Mouse (Mus musculus) olfactory bulb, adult 2 months (tissue): ENCODE data around the gene Mus81. TPM values are rescaled to one million over a fixed set of nuclear protein-coding genes. Genes with fewer than 3 reads are reported as not detected.
"Not testable (repeated sequence)": the region's sequence is repeated elsewhere in the genome, so short reads cannot be mapped to it uniquely, and the experiment has no call there.

Experiments
- H3K27ac ChIP-seq: fragments of 200-500 bp; 2 replicates; pipeline ENCODE4 v1.5.1; 2012; ENCODE audit warnings: low read depth, low read length; ENCODE audit not compliant: insufficient read depth
- H3K4me1 ChIP-seq: fragments of 200-500 bp; 2 replicates; pipeline ENCODE4 v1.6.1; 2012; ENCODE audit warnings: low read length; ENCODE audit not compliant: control insufficient read depth, insufficient read depth
- H3K4me3 ChIP-seq: fragments of 200-500 bp; 2 replicates; pipeline ENCODE4 v1.5.1; 2012; ENCODE audit warnings: mild to moderate bottlenecking, low read depth, low read length, moderate library complexity; ENCODE audit not compliant: insufficient read depth
- CTCF ChIP-seq: fragments of 200-500 bp; IDR thresholded peaks from 2 replicates; pipeline ENCODE4 v1.5.1; 2012; ENCODE audit warnings: low read depth, mild to moderate bottlenecking, low read length, moderate library complexity; ENCODE audit not compliant: insufficient read depth
- POLR2A ChIP-seq: fragments of 200-500 bp; IDR thresholded peaks from 2 replicates; pipeline ENCODE4 v1.6.1; 2012; ENCODE audit warnings: mild to moderate bottlenecking, low read depth, low read length, moderate library complexity; ENCODE audit not compliant: insufficient read depth
- WGBS: fragments of 180-500 bp; shearing (Covaris S2); methylation state at CpG from one replicate; pipeline ENCODE4 v1.1.7; 2018; 5-methylcytosine and 5-hydroxymethylcytosine counted together
- polyA plus RNA-seq: library from polyadenylated mRNA; stranded (reverse); fragments of >200 nt; gene quantifications from 2 replicates; pipeline ENCODE4 v1.2.4, GENCODE M21; 2012; ENCODE audit warnings: low replicate concordance; ENCODE audit not compliant: missing spikeins, insufficient read depth, insufficient read length

Gene Mus81
- polyA plus RNA-seq, 1 experiment: not detected

DNA sequence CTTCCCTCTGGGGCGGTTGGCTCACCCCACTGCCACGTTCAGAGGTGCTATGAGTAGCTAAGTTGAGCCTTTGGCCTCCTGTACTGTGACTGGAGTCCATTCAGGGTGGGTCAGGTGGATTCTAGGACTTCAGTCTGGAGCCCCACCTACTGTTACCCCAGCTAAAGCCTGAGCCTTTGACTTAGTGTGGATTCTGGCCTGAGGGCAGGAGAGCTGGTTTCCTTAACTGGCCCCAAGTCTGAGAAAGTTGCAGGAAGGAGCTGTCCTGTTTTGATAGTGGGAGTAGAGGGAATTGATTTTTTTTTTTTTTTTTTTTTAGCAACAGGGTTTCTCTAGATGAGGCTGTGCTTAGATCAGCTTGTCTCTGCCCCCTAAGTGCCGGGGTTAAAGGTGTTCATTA, 6.1 kb upstream of the Mus81 start:
- H3K4me1 ChIP-seq: peaks cover 15% of the 10 kb centered on the region; the same call in 1 of the 2 replicates
- no peak overlapping the region for H3K27ac ChIP-seq
- no peak overlapping the region for H3K4me3 ChIP-seq
- 75% methylated on average over 3 of the region's 3 CpGs for WGBS
- no peak for TF ChIP-seq CTCF
- TF ChIP-seq POLR2A: no peak

DNA sequence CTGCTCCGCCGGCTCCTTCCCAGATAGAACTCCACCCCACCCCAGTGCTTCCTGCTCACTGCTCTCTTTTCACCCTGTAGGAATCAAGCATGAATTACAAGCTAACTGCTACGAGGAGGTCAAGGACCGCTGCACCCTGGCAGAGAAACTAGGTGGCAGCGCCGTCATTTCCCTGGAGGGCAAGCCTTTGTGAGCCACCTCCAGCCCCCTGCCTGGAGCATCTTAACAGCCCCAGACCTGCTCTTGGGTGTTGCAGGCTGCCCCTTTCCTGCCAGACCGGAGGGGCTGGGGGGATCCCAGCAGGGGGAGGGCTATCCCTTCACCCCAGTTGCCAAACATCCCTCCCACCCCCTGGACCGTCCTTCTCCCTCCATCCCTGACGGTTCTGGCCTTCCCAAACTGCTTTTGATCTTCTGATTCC, 5.1 kb upstream of the Mus81 start:
- H3K4me1 ChIP-seq: peaks cover 20% of the 10 kb centered on the region; the same call in 1 of the 2 replicates
- WGBS: 36% methylated on average over 9 of the region's 9 CpGs
- not testable (repeated sequence) for H3K4me3 ChIP-seq, H3K27ac ChIP-seq

DNA sequence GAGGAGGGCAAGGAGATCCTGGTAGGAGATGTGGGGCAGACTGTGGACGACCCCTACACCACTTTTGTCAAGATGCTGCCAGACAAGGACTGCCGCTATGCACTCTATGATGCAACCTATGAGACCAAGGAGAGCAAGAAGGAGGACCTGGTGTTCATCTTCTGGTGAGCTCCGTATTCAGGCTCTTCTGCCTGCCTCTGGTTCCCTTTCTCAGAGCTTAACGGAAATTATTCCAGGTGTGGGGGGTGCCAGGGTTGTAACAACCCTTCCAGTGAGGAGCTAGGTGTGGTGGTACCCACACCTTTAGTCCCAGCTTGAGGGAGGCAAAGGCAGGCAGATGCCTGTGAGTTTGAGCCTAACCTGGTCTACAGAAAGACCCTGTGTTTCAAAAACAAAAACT, 4.4 kb upstream of the Mus81 start:
- Histone ChIP-seq H3K4me3 (no peak overlapping the region), H3K27ac (no peak overlapping the region), H3K4me1 (peaks cover 21% of the 10 kb centered on the region)
- WGBS: 64% methylated on average over 4 of the region's 4 CpGs
- TF ChIP-seq POLR2A (no peak), CTCF (no peak)

DNA sequence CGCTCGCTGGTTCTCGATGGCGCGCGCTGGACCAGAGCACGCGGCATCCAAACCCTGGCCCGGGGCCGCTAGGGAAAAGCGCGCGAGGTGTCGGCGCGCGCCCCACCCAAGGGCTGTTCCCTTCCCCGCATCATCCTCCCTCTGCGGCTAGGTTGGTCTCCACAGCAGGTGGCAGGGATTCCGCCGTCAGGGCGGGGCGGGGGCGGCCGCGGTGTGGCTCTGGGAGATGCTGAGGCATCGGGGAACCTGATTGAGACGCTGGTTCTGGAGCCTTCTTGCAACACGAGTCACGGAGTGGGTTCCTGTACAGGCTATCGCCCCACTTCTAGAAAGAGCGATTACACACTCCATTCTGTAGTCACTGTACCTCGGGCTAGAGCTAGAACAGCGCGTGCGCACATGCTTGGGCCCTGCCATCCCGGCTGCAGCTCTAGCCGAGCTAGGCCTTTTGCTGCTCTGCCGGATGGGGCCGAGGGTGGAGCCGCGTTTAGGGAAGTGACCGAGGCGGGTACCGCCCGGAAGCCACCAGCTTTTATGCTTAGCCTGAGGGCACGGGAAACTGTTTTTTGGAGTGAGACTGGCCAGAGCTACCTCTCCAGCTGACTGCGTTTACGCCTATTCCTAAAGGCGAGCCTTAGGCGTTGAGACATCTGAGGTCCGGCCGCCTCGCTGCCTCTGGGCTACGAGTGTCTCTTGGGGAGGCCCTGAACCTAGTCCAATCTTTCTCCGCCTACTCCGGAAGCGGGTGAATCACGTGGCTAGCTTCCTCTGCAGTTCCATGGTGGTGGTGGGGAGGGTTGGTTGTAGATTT, 2.9 kb upstream of the Mus81 start:
- Histone ChIP-seq H3K4me1 (peaks cover 29% of the 10 kb centered on the region), H3K27ac (peak overlapping the region; percentile 92), H3K4me3 (peak overlapping the region; percentile 83)
- TF ChIP-seq POLR2A: 0 out of 2 replicates have a peak, but pooled peaks have one; percentile 36
- TF ChIP-seq CTCF: no peak
- under 1% methylated on average over 59 of the region's 59 CpGs for WGBS

DNA sequence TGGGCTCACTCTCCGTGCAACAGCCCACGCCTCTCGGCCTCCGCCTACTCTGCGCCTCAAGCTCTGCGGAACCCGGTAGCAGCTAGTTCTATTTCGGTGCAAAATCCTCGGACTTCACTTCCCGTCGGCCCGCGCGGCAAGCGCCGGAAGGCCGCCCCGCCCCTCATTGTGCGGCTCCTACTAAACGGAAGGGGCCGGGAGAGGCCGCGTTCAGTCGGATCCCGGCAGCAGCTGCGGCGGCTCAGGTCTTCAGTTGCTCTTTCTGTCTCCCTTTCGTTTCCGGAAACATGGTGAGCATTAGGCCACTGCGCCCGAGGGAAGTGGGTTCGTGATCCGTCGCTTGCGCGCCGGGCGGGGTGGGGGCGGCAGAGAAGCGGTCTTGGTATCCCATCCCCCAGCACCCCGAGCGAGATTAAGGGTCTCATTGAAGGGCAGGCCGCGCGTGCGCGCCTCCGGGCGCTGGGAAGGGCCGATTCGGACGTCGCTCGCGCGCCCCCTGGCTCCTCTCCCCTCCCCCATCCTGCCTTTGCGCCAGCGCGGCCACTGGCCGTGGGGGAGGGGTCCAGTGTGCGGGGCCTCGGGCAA, 2.2 kb upstream of the Mus81 start, which contains the start of gene Cfl1:
Cfl1 (plus strand) TSS at position 143 of the 585 bp plus-strand sequence.
- peaks cover 29% of the 10 kb centered on the region for H3K4me1 ChIP-seq
- WGBS: under 1% methylated on average over 62 of the region's 62 CpGs
- TF ChIP-seq POLR2A: peak; percentile 99
- TF ChIP-seq CTCF: 0 out of 2 replicates have a peak, but pooled peaks have one; percentile 6
- peak within 1 kb of the TSS; percentile 83 for H3K4me3 ChIP-seq
- peak within 1 kb of the TSS; percentile 100 for H3K27ac ChIP-seq

DNA sequence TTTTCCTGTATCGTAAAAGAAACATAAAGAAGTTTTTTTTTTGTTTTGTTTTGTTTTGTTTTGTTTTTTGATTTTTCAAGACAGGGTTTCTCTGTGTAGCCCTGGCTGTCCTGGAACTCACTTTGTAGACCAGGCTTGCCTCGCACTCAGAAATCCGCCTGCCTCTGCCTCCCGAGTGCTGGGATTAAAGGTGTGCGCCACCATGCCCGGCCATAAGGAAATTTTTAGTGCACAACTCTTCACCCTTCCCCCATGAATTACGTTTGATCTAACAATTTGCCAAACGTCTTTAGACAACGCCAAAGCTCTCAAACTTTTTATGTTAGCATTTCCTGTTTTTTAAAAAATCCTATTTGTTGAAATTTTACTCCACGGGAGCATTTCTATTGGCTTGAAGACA, 1.5 kb upstream of the Mus81 start:
- Histone ChIP-seq H3K27ac (peak overlapping the region; percentile 32; the same call in 1 of the 2 replicates), H3K4me1 (peaks cover 29% of the 10 kb centered on the region)
- H3K4me3 ChIP-seq: not testable (repeated sequence)
- 21% methylated on average over 10 of the region's 10 CpGs for WGBS

DNA sequence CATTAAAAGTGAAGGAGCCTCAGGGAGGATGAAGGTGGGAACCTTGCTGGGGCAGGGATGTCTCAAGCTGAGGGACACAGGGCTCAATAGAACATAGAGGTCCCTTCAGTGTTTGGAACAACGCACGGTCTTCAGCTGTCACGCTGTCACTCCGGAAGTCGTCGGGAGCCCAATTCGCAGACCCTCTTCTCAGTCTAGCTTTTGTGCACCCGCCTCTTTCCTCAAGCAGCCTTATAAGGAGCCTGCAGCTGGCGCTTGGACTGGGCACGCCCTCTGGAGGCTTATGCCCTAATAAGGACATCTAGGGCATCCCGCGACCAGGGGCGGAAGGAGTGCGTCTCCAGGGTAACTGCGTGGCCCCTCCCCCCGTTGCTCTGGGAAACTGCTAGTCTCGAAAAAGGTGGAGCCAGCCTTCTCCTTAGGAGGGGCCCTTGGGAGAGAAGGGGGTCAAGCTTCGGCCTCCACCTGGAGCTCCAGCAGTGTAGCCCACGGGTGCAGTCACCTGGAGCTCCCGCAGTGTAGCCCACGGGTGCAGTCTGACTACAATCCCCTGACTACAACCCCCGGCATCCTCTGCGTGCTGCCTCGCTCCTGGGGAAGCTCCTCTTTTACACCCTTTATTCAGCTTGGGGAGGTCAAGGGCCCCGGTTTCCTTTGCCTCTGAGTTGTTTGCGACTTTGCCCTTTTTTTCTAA, 823 bp upstream of the Mus81 start:
- Histone ChIP-seq H3K27ac (peak overlapping the region; percentile 100), H3K4me1 (peaks cover 29% of the 10 kb centered on the region), H3K4me3 (peak overlapping the region; percentile 68)
- TF ChIP-seq CTCF (0 out of 2 replicates have a peak, but pooled peaks have one; percentile 12), POLR2A (peak; percentile 33)
- WGBS: under 1% methylated on average over 26 of the region's 26 CpGs

DNA sequence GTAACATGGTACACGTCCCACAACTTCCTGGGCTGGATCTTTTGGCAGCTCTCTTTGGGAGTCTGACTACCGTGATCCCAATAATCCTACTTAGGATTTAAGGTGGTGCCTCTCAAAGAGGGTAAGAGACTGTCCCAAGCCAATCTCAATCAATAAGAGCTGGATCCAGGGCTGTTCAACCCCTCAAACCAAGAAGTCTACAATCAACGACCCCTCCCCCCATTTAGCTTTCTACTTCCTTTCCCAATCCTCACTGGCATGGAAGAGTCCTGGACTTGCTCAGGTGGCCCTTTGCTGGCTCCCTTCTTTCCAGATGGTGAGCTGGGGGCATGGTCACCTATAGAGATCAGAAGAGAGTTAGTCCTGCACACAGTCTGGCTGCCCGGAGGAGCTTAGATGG, 1.4 kb downstream of the Mus81 start:
- no peak for TF ChIP-seq CTCF
- TF ChIP-seq POLR2A: no peak
- H3K27ac ChIP-seq: no peak overlapping the region
- 78% methylated on average over 4 of the region's 4 CpGs for WGBS
- peaks cover 17% of the 10 kb centered on the region for H3K4me1 ChIP-seq
- H3K4me3 ChIP-seq: no peak overlapping the region

DNA sequence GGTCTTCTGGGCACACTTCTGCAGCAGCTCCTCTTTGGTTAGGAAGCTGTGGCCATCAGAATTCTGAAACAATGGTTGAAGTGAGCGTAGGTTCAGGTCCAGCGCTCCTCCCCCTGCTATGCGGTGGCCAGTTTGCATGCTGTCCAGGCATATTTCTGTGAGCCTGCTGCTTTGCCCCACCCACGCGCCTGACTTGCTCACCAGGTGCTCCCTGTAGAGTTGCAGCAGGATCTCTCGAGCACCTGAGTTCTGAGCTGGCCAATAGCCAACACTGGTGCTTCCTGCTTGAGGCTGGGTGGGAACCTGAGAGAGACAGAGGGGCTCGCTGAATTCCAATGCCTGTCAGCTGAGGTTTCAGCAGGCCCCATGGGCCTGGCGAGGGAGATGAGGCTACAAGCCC, 1.9 kb downstream of the Mus81 start:
- TF ChIP-seq CTCF (no peak), POLR2A (no peak)
- Histone ChIP-seq H3K27ac (no peak overlapping the region), H3K4me1 (peaks cover 17% of the 10 kb centered on the region), H3K4me3 (no peak overlapping the region)
- 83% methylated on average over 8 of the region's 8 CpGs for WGBS
